In the genomic region with DNA sequence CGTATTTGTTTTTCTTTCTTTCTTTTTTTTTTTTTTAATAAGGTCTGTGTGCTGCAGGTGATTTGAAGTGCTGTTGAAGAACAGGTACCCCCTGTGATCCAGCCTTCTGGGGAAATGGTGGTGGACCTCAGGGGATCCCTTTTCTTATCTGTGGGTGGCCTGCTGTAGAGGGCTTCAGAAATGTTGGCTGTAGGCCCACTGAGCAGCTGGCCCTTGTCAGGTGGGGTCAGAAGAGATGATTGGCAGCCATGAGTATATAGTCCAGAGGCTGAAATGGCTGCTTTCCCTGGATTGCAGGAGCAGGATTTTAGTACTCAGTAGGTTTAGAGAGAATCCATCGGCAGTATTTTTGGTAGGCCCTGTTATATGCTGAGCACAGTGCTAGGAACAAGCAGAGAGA, we compare ENCODE assay signal across 24 mouse cellular contexts. TPM values are rescaled to one million over a fixed set of nuclear protein-coding genes. Genes with fewer than 3 reads are reported as not detected.
"Had no signal": no experiment of that assay in that cellular context is flagged by ENCODE, and none has a peak within 500 bp of the region (broad histone marks: within the 10 kb centered on the region; RNA-seq: fewer than 3 reads in every experiment).

No protein-coding gene starts in this region.

- H3K36me3 ChIP-seq: lung, embryonic 15.5 days; midbrain, embryonic 10.5 days; midbrain, embryonic 13.5 days; midbrain, embryonic 15.5 days; neural tube, embryonic 13.5 days; neural tube, embryonic 15.5 days; stomach, embryonic 15.5 days had no signal

- H3K4me1 ChIP-seq: lung, embryonic 15.5 days; midbrain, embryonic 10.5 days; stomach, embryonic 15.5 days had no signal

- H3K9ac ChIP-seq: liver, embryonic 14.5 days; lung, embryonic 15.5 days; midbrain, embryonic 13.5 days; midbrain, embryonic 15.5 days; neural tube, embryonic 13.5 days; neural tube, embryonic 15.5 days; stomach, embryonic 15.5 days had no signal

- H3K4me2 ChIP-seq: lung, embryonic 15.5 days; midbrain, embryonic 13.5 days; midbrain, embryonic 15.5 days; neural tube, embryonic 13.5 days; neural tube, embryonic 15.5 days; stomach, embryonic 15.5 days had no signal

- H3K9me3 ChIP-seq: lung, embryonic 15.5 days; midbrain, embryonic 10.5 days; midbrain, embryonic 13.5 days; midbrain, embryonic 15.5 days; neural tube, embryonic 13.5 days; neural tube, embryonic 15.5 days; stomach, embryonic 15.5 days had no signal

- DNase-seq: lung, adult 18-20 months; lung, postnatal 4 days; retina, postnatal 1 day; right cerebral cortex, postnatal 14 days; thymus, adult 2 months; thymus, postnatal 25 days; thymus, postnatal 4 days had no signal

- ATAC-seq: lung, postnatal 0 days; midbrain, embryonic 13.5 days; midbrain, embryonic 15.5 days had no signal

- H3K4me3 ChIP-seq: lung, embryonic 15.5 days; midbrain, embryonic 10.5 days; midbrain, embryonic 13.5 days; midbrain, embryonic 15.5 days; myocyte; neural tube, embryonic 13.5 days; neural tube, embryonic 15.5 days; stomach, embryonic 15.5 days had no signal

- H3K27ac ChIP-seq: liver, embryonic 14.5 days; lung, embryonic 15.5 days; midbrain, embryonic 10.5 days; midbrain, embryonic 13.5 days; midbrain, embryonic 15.5 days; neural tube, embryonic 13.5 days; neural tube, embryonic 15.5 days; stomach, embryonic 15.5 days; stomach, postnatal 0 days had no signal

- H3K27me3 ChIP-seq: lung, embryonic 15.5 days; midbrain, embryonic 13.5 days; midbrain, embryonic 15.5 days; neural tube, embryonic 13.5 days; neural tube, embryonic 15.5 days; stomach, embryonic 15.5 days had no signal

RNA-seq across cellular contexts. Expression of a gene that starts 41.4 kb away (rescaled TPM):
- total RNA-seq: megakaryocyte, adult 5-6 weeks; megakaryocyte-erythroid progenitor cell, adult 5-6 weeks had no signal
- polyA plus RNA-seq: liver, embryonic 14.5 days; liver, embryonic 16.5 days; lung, embryonic 15.5 days; lung, postnatal 0 days; midbrain, embryonic 10.5 days; midbrain, embryonic 13.5 days; midbrain, embryonic 15.5 days; myocyte; neural tube, embryonic 11.5 days; neural tube, embryonic 13.5 days; neural tube, embryonic 15.5 days; spleen, adult 2 months; stomach, embryonic 15.5 days; stomach, postnatal 0 days; thymus, adult 2 months; urinary bladder, adult 2 months had no signal
